Mouse (Mus musculus): ENCODE measurements around the gene Pramel5.
"Not testable (repeated sequence)": the region's sequence is repeated elsewhere in the genome, so short reads cannot be mapped to it uniquely, and the experiment has no call there.

The Pramel5 gene

DNA sequence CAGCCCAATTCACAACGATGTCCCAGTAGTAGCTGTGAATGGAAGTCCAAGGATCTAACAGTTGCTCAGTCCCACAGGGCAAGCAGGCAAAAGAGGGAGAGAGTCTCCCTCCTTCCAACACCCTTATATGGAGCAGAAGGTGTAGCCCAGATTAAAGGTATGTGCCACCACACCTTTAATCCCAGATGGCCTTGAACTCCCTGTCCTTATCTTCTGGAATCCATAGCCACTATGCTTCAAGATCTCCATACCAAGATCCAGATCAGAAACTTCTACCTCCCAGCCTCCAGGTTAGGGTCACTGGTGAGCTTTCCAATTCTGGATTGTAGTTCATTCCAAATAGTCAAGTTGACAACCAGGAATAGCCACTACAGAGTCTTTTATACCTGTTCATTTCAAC lies at the start of gene Pramel5:
Pramel5 (minus strand) TSS at position 101 of the 400 bp plus-strand sequence.
- DNase-seq (ENCODE audit: low read depth, low spot score), result not testable (repeated sequence)

GRCm38 (mm10) chr4:144329949-144330348 lies 49.7 kb upstream of the Pramel5 start, which contains the start of gene Gm13128:
TSS of gene Gm13128 (plus strand) at chr4:144330249.
- DNase-seq (ENCODE audit: low read depth, low spot score), result not testable (repeated sequence)

- not testable (repeated sequence) for DNase-seq (ENCODE audit: low read depth, low spot score)
Observed at GRCm38 (mm10) chr4:144312666-144313460, 32.6 kb upstream of the Pramel5 start.

DNA sequence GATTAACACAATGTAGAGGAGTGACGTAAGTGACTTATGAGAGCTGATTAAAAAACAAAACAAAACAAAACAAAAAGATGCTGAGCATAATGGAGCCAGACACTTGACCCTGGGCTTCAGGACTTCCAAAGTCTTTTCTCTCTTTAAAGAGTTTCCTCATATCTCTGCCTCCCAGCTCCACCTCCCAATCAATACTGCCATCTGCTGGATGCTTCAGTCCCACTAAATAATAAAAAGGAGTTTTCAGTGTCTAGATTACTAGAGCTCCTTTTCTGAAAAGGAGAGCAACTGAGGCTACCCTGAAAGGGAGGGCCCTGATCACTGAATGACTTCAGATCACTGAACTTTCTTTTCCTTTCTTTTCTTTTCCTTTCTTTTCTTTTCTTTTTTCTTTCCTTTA lies 19.1 kb upstream of the Pramel5 start:
- DNase-seq (ENCODE audit: low read depth, low spot score), result not testable (repeated sequence)

- DNase-seq (ENCODE audit: low read depth, low spot score), result peak; percentile 3
Observed at GRCm38 (mm10) chr4:144254768-144255167, 25.5 kb downstream of the Pramel5 start.

All from 3T3-L1 (cell line).